Mouse (Mus musculus): ENCODE results near the gene Prkcq.

Prkcq gene

GRCm38 (mm10) chr2:11218122-11218521 is 46.2 kb downstream of the Prkcq start:
- DNase-seq (ENCODE audit: low spot score), result no peak

GRCm38 (mm10) chr2:11219262-11219661 is 47.4 kb downstream of the Prkcq start:
- DNase-seq (ENCODE audit: low spot score), result no peak

GRCm38 (mm10) chr2:11224808-11225484 is 53.0 kb downstream of the Prkcq start:
- no peak for DNase-seq (ENCODE audit: low spot score)

- no peak for DNase-seq (ENCODE audit: low spot score)
Measured at GRCm38 (mm10) chr2:11225485-11225876, 53.6 kb downstream of the Prkcq start.

- no peak for DNase-seq (ENCODE audit: low spot score)
Measured at GRCm38 (mm10) chr2:11226555-11226954, 54.6 kb downstream of the Prkcq start.

GRCm38 (mm10) chr2:11229126-11229525 is 57.2 kb downstream of the Prkcq start:
- DNase-seq (ENCODE audit: low spot score), result no peak

GRCm38 (mm10) chr2:11231118-11231517 is 59.2 kb downstream of the Prkcq start:
- no peak for DNase-seq (ENCODE audit: low spot score)

- DNase-seq (ENCODE audit: low spot score), result no peak
Measured at GRCm38 (mm10) chr2:11231988-11232387, 60.1 kb downstream of the Prkcq start.

GRCm38 (mm10) chr2:11238254-11238653 is 66.3 kb downstream of the Prkcq start:
- DNase-seq (ENCODE audit: low spot score), result no peak

GRCm38 (mm10) chr2:11239523-11239922 is 67.6 kb downstream of the Prkcq start:
- DNase-seq (ENCODE audit: low spot score), result no peak

- DNase-seq (ENCODE audit: low spot score), result no peak
Measured at GRCm38 (mm10) chr2:11245926-11246325, 74.0 kb downstream of the Prkcq start.

GRCm38 (mm10) chr2:11253945-11254344 is 82.0 kb downstream of the Prkcq start:
- no peak for DNase-seq (ENCODE audit: low spot score)

GRCm38 (mm10) chr2:11254446-11254845 is 82.5 kb downstream of the Prkcq start:
- DNase-seq (ENCODE audit: low spot score), result no peak

- no peak for DNase-seq (ENCODE audit: low spot score)
Measured at GRCm38 (mm10) chr2:11257260-11257850, 85.4 kb downstream of the Prkcq start.

- no peak for DNase-seq (ENCODE audit: low spot score)
Measured at GRCm38 (mm10) chr2:11258181-11258580, 86.3 kb downstream of the Prkcq start.

GRCm38 (mm10) chr2:11259361-11259760 is 87.5 kb downstream of the Prkcq start:
- no peak for DNase-seq (ENCODE audit: low spot score)

GRCm38 (mm10) chr2:11264836-11265235 is 92.9 kb downstream of the Prkcq start:
- DNase-seq (ENCODE audit: low spot score), result no peak

- DNase-seq (ENCODE audit: low spot score), result no peak
Measured at GRCm38 (mm10) chr2:11265455-11265854, 93.5 kb downstream of the Prkcq start.

- DNase-seq (ENCODE audit: low spot score), result no peak
Measured at GRCm38 (mm10) chr2:11266294-11266693, 94.4 kb downstream of the Prkcq start.

GRCm38 (mm10) chr2:11278965-11279364 is 107.1 kb downstream of the Prkcq start:
- no peak for DNase-seq (ENCODE audit: low spot score)

GRCm38 (mm10) chr2:11280247-11280646 is 108.3 kb downstream of the Prkcq start:
- no peak for DNase-seq (ENCODE audit: low spot score)

GRCm38 (mm10) chr2:11287834-11288530 is 116.1 kb downstream of the Prkcq start:
- no peak for DNase-seq (ENCODE audit: low spot score)

- DNase-seq (ENCODE audit: low spot score), result peak; percentile 90
Measured at GRCm38 (mm10) chr2:11288531-11288846, 116.6 kb downstream of the Prkcq start.

GRCm38 (mm10) chr2:11290931-11291330 is 119.0 kb downstream of the Prkcq start:
- DNase-seq (ENCODE audit: low spot score), result no peak
